Mouse (Mus musculus): ENCODE data around the gene Irf2bp2. TPM values are rescaled to one million over a fixed set of nuclear protein-coding genes. Genes with fewer than 3 reads are reported as not detected.

The Irf2bp2 gene
- polyA plus RNA-seq, 1 experiment: 1.3 TPM

- no peaks in the 10 kb centered on the region for H3K36me3 ChIP-seq (ENCODE audit: control insufficient read depth)
- H3K27me3 ChIP-seq (ENCODE audit: control insufficient read depth): no peaks in the 10 kb centered on the region
- no peaks in the 10 kb centered on the region for H3K9me3 ChIP-seq (ENCODE audit: control insufficient read depth, low read length)
- H3K4me1 ChIP-seq (ENCODE audit: control insufficient read depth): peaks cover 4% of the 10 kb centered on the region
- no peak overlapping the region for H3K4me3 ChIP-seq (replicated peaks)
- TF ChIP-seq TAL1 (IDR thresholded peaks at IDR 0.05; ENCODE audit: low read length) (no peak), GATA1 (IDR thresholded peaks at IDR 0.05; ENCODE audit: low read length) (no peak)
Measured at GRCm38 (mm10) chr8:126620721-126621120, 26.9 kb upstream of the Irf2bp2 start.

- Histone ChIP-seq H3K9me3 (ENCODE audit: control insufficient read depth, low read length) (no peaks in the 10 kb centered on the region), H3K4me3 (replicated peaks) (no peak overlapping the region), H3K36me3 (ENCODE audit: control insufficient read depth) (no peaks in the 10 kb centered on the region), H3K4me1 (ENCODE audit: control insufficient read depth) (peaks cover 17% of the 10 kb centered on the region), H3K27me3 (ENCODE audit: control insufficient read depth) (no peaks in the 10 kb centered on the region)
- no peak for TF ChIP-seq GATA1 (IDR thresholded peaks at IDR 0.05; ENCODE audit: low read length)
Measured at GRCm38 (mm10) chr8:126619487-126619886, 25.7 kb upstream of the Irf2bp2 start.

GRCm38 (mm10) chr8:126617665-126618064 is 23.9 kb upstream of the Irf2bp2 start:
- Histone ChIP-seq H3K36me3 (ENCODE audit: control insufficient read depth) (no peaks in the 10 kb centered on the region), H3K9me3 (ENCODE audit: control insufficient read depth, low read length) (no peaks in the 10 kb centered on the region), H3K27me3 (ENCODE audit: control insufficient read depth) (no peaks in the 10 kb centered on the region), H3K4me3 (replicated peaks) (no peak overlapping the region), H3K4me1 (ENCODE audit: control insufficient read depth) (peaks cover 20% of the 10 kb centered on the region)
- TF ChIP-seq GATA1 (IDR thresholded peaks at IDR 0.05; ENCODE audit: low read length): no peak
- TF ChIP-seq TAL1 (IDR thresholded peaks at IDR 0.05; ENCODE audit: low read length): no peak

GRCm38 (mm10) chr8:126616736-126617135 is 22.9 kb upstream of the Irf2bp2 start:
- no peak overlapping the region for H3K4me3 ChIP-seq (replicated peaks)
- no peaks in the 10 kb centered on the region for H3K27me3 ChIP-seq (ENCODE audit: control insufficient read depth)
- peaks cover 20% of the 10 kb centered on the region for H3K4me1 ChIP-seq (ENCODE audit: control insufficient read depth)
- no peaks in the 10 kb centered on the region for H3K36me3 ChIP-seq (ENCODE audit: control insufficient read depth)
- H3K9me3 ChIP-seq (ENCODE audit: control insufficient read depth, low read length): no peaks in the 10 kb centered on the region
- no peak for TF ChIP-seq TAL1 (IDR thresholded peaks at IDR 0.05; ENCODE audit: low read length)
- no peak for TF ChIP-seq GATA1 (IDR thresholded peaks at IDR 0.05; ENCODE audit: low read length)

GRCm38 (mm10) chr8:126615765-126616164 is 22.0 kb upstream of the Irf2bp2 start:
- Histone ChIP-seq H3K4me1 (ENCODE audit: control insufficient read depth) (peaks cover 23% of the 10 kb centered on the region), H3K36me3 (ENCODE audit: control insufficient read depth) (no peaks in the 10 kb centered on the region), H3K27me3 (ENCODE audit: control insufficient read depth) (no peaks in the 10 kb centered on the region), H3K4me3 (replicated peaks) (peak overlapping the region; percentile 40), H3K9me3 (ENCODE audit: control insufficient read depth, low read length) (no peaks in the 10 kb centered on the region)
- no peak for TF ChIP-seq GATA1 (IDR thresholded peaks at IDR 0.05; ENCODE audit: low read length)
- no peak for TF ChIP-seq TAL1 (IDR thresholded peaks at IDR 0.05; ENCODE audit: low read length)

GRCm38 (mm10) chr8:126614740-126615132 is 20.9 kb upstream of the Irf2bp2 start:
- Histone ChIP-seq H3K27me3 (ENCODE audit: control insufficient read depth) (no peaks in the 10 kb centered on the region), H3K9me3 (ENCODE audit: control insufficient read depth, low read length) (no peaks in the 10 kb centered on the region), H3K36me3 (ENCODE audit: control insufficient read depth) (no peaks in the 10 kb centered on the region), H3K4me1 (ENCODE audit: control insufficient read depth) (peaks cover 27% of the 10 kb centered on the region), H3K4me3 (replicated peaks) (no peak overlapping the region)
- no peak for TF ChIP-seq TAL1 (IDR thresholded peaks at IDR 0.05; ENCODE audit: low read length)
- TF ChIP-seq GATA1 (IDR thresholded peaks at IDR 0.05; ENCODE audit: low read length): no peak

- Histone ChIP-seq H3K4me3 (replicated peaks) (no peak overlapping the region), H3K4me1 (ENCODE audit: control insufficient read depth) (peaks cover 27% of the 10 kb centered on the region), H3K36me3 (ENCODE audit: control insufficient read depth) (no peaks in the 10 kb centered on the region), H3K9me3 (ENCODE audit: control insufficient read depth, low read length) (no peaks in the 10 kb centered on the region), H3K27me3 (ENCODE audit: control insufficient read depth) (no peaks in the 10 kb centered on the region)
- TF ChIP-seq GATA1 (IDR thresholded peaks at IDR 0.05; ENCODE audit: low read length): no peak
- TF ChIP-seq TAL1 (IDR thresholded peaks at IDR 0.05; ENCODE audit: low read length): no peak
Measured at GRCm38 (mm10) chr8:126614062-126614739, 20.4 kb upstream of the Irf2bp2 start.

GRCm38 (mm10) chr8:126613143-126613542 is 19.4 kb upstream of the Irf2bp2 start:
- no peaks in the 10 kb centered on the region; the same call in 1 of the 2 replicates for H3K27me3 ChIP-seq (ENCODE audit: control insufficient read depth)
- H3K4me3 ChIP-seq (replicated peaks): no peak overlapping the region
- peaks cover 27% of the 10 kb centered on the region for H3K4me1 ChIP-seq (ENCODE audit: control insufficient read depth)
- no peaks in the 10 kb centered on the region for H3K36me3 ChIP-seq (ENCODE audit: control insufficient read depth)
- no peaks in the 10 kb centered on the region for H3K9me3 ChIP-seq (ENCODE audit: control insufficient read depth, low read length)
- TF ChIP-seq TAL1 (IDR thresholded peaks at IDR 0.05; ENCODE audit: low read length): no peak
- TF ChIP-seq GATA1 (IDR thresholded peaks at IDR 0.05; ENCODE audit: low read length): no peak

- no peak for TF ChIP-seq TAL1 (IDR thresholded peaks at IDR 0.05; ENCODE audit: low read length)
- no peaks in the 10 kb centered on the region for H3K36me3 ChIP-seq (ENCODE audit: control insufficient read depth)
- H3K4me1 ChIP-seq (ENCODE audit: control insufficient read depth): peaks cover 27% of the 10 kb centered on the region
- no peaks in the 10 kb centered on the region for H3K9me3 ChIP-seq (ENCODE audit: control insufficient read depth, low read length)
- H3K27me3 ChIP-seq (ENCODE audit: control insufficient read depth): no peaks in the 10 kb centered on the region; the same call in 1 of the 2 replicates
- H3K4me3 ChIP-seq (replicated peaks): no peak overlapping the region
Measured at GRCm38 (mm10) chr8:126612739-126613138, 19.0 kb upstream of the Irf2bp2 start.

- peaks cover 23% of the 10 kb centered on the region for H3K4me1 ChIP-seq (ENCODE audit: control insufficient read depth)
- H3K9me3 ChIP-seq (ENCODE audit: control insufficient read depth, low read length): no peaks in the 10 kb centered on the region
- H3K36me3 ChIP-seq (ENCODE audit: control insufficient read depth): no peaks in the 10 kb centered on the region
- no peak overlapping the region for H3K4me3 ChIP-seq (replicated peaks)
- no peaks in the 10 kb centered on the region; the same call in 1 of the 2 replicates for H3K27me3 ChIP-seq (ENCODE audit: control insufficient read depth)
- TF ChIP-seq TAL1 (IDR thresholded peaks at IDR 0.05; ENCODE audit: low read length) (no peak), GATA1 (IDR thresholded peaks at IDR 0.05; ENCODE audit: low read length) (no peak)
Measured at GRCm38 (mm10) chr8:126610713-126611112, 16.9 kb upstream of the Irf2bp2 start.

Data from erythroblast, embryonic 14.5 days (primary cell).